Mouse (Mus musculus): Measurements from ENCODE around the gene Togaram1.

DNA sequence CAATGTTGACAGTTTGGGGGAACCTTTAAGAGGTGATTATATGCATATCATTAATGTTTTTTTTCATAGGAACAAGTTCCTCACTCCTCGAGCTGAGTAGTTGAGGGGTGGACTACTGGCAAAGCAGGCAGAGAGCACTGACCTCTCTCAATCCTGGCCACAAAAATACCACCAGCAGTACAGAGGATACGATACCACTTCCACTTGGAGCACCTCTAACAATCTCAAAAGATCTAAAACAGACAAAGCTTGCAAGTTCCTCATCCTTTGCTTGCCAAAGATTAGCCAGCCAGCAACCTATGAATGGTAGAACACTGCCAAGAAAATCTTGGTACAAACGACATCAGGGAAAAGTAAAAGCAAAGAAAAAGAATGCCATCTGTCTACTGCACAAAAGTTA is 100.6 kb downstream of the Togaram1 start:
- TF ChIP-seq CTCF (IDR thresholded peaks at IDR 0.05; ENCODE audit: low read depth): no peak
- no peak for TF ChIP-seq EP300 (IDR thresholded peaks at IDR 0.05; ENCODE audit: low read depth)
